Mouse (Mus musculus) kidney, embryonic 16.5 days (tissue): ENCODE results near the gene Asl. TPM values are rescaled to one million over a fixed set of nuclear protein-coding genes. Genes with fewer than 3 reads are reported as not detected.

ENCODE experiments used
- ATAC-seq: fragments of 200-750 bp; cut with Nextera tagmentation; 2 replicates; pipeline ENCODE4 v1.8.0; 2017; ENCODE audit warnings: moderate TSS enrichment; ENCODE audit not compliant: low FRiP score, low TSS enrichment
- H3K27ac ChIP-seq: fragments of 300-500 bp; sonication (generic); 2 replicates; pipeline ENCODE4 v1.5.1; 2014; ENCODE audit warnings: low read length
- H3K27me3 ChIP-seq: fragments of 300-500 bp; sonication (generic); 2 replicates; pipeline ENCODE4 v1.6.1; 2014; ENCODE audit warnings: low read length, control low read depth, mixed read lengths; ENCODE audit not compliant: insufficient read depth
- H3K36me3 ChIP-seq: fragments of 300-500 bp; sonication (generic); 2 replicates; pipeline ENCODE4 v1.6.1; 2014; ENCODE audit warnings: low read length, control low read depth, mixed read lengths; ENCODE audit not compliant: insufficient read depth
- H3K4me1 ChIP-seq: fragments of 300-500 bp; sonication (generic); 2 replicates; pipeline ENCODE4 v1.6.1; 2014; ENCODE audit warnings: low read length, control low read depth, mixed read lengths; ENCODE audit not compliant: insufficient read depth
- H3K4me2 ChIP-seq: fragments of 300-500 bp; sonication (generic); replicated peaks from 2 replicates; pipeline ENCODE4 v1.6.1; 2014; ENCODE audit warnings: low read depth, low read length
- H3K4me3 ChIP-seq: fragments of 300-500 bp; sonication (generic); 2 replicates; pipeline ENCODE4 v1.5.1; 2014; ENCODE audit warnings: mild to moderate bottlenecking, low read length
- H3K9ac ChIP-seq: fragments of 300-500 bp; sonication (generic); replicated peaks from 2 replicates; pipeline ENCODE4 v1.6.1; 2014; ENCODE audit warnings: low read length
- H3K9me3 ChIP-seq: fragments of 300-500 bp; sonication (generic); 2 replicates; pipeline ENCODE4 v1.6.1; 2016; ENCODE audit warnings: low read length, control low read depth
- WGBS: fragments of 180-500 bp; shearing (Covaris S2); extraction: QIAGEN DNeasy Blood & Tissue Kit; methylation state at CpG from one replicate; pipeline ENCODE4 v1.1.7; 2014; 5-methylcytosine and 5-hydroxymethylcytosine counted together
- polyA plus RNA-seq: library from polyadenylated mRNA; unstranded; fragments of >200 nt; fragmentation: Nextera tagmentation; extraction: Ambion mirVana; gene quantifications from 2 replicates; pipeline ENCODE4 v1.2.1, GENCODE M21; 2015

Asl gene
- polyA plus RNA-seq: 59.2 and 73.9 TPM in 2 replicates

DNA sequence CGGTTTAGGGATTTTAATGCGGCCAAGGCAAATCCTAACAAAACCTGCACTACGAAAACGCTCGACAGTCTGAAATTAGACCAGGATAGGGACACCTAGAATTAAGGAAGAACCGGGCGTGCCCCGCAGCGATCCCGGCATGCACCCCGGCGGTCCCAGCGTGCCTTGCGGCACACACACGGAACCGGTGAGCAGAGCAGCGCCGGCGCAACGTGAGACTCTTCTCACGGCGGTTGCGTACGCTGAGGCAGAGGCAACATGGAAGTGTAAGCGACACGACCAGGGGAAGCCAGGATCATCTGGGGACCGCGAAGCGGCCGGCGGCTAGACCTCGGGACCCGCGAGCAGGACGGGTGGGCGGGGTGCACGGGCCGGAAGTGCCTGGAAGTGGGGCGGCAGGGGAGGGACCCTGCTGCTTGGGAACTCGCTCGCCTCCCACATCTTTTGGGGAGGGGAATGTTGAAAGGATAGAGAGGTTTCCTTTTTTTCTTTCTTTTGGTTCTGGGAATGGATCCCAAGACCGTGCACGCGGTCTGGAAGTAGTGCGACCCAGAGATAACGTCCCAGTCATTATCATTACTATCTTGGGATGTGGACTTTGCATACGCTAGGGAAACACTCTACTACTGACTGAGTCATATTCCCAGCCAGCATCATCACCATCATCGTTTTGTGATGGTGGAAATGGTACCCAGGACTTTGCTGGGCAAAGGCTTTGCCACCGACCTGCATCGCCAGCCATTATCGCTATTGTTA lies at the start of gene Asl, which contains the start of gene Crcp:
TSS of gene Asl (minus strand) at position 106 of the 756 bp plus-strand sequence.
TSS of gene Crcp (plus strand) at position 149 of the 756 bp plus-strand sequence.
- 1% methylated on average over 51 of the region's 51 CpGs for WGBS

DNA sequence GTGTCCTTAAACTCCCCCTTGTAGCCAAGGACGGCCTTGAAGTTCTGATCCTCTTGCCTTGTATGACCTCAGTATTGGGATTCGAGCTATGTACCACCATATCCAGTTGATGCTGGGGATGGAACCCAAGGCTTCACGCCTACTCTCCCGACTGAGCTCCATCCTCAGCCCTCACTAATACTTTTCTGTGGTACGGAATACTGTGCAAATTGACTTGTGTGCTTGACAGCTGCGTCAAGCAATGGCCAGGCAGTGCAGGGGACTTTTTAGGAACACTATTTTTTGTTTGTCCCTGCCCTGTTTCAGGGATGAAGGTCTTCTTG lies 49.7 kb upstream of the Asl start:
- 41% methylated on average over 6 of the region's 6 CpGs for WGBS
- Histone ChIP-seq H3K4me3 (peak overlapping the region; percentile 78), H3K4me2 (peak overlapping the region; percentile 91), H3K36me3 (peaks cover 6% of the 10 kb centered on the region), H3K4me1 (peaks cover 12% of the 10 kb centered on the region; the same call in 1 of the 2 replicates), H3K9me3 (peaks cover 6% of the 10 kb centered on the region), H3K27me3 (no peaks in the 10 kb centered on the region), H3K9ac (peak overlapping the region; percentile 93), H3K27ac (peak overlapping the region; percentile 35; the same call in 1 of the 2 replicates)
- ATAC-seq: peak; percentile 29; the same call in 1 of the 2 replicates

More for the DNA sequence above, at the start of gene Asl, which contains the start of gene Crcp:
- ATAC-seq: peak; percentile 81
- Histone ChIP-seq H3K27ac (peak within 1 kb of the TSS; percentile 97), H3K27me3 (no peaks in the 10 kb centered on the region), H3K9me3 (no peaks in the 10 kb centered on the region), H3K4me2 (peak within 1 kb of the TSS; percentile 78), H3K9ac (peak within 1 kb of the TSS; percentile 78), H3K4me1 (peaks cover 10% of the 10 kb centered on the region), H3K36me3 (no peaks in the 10 kb centered on the region), H3K4me3 (peak within 1 kb of the TSS; percentile 73)

DNA sequence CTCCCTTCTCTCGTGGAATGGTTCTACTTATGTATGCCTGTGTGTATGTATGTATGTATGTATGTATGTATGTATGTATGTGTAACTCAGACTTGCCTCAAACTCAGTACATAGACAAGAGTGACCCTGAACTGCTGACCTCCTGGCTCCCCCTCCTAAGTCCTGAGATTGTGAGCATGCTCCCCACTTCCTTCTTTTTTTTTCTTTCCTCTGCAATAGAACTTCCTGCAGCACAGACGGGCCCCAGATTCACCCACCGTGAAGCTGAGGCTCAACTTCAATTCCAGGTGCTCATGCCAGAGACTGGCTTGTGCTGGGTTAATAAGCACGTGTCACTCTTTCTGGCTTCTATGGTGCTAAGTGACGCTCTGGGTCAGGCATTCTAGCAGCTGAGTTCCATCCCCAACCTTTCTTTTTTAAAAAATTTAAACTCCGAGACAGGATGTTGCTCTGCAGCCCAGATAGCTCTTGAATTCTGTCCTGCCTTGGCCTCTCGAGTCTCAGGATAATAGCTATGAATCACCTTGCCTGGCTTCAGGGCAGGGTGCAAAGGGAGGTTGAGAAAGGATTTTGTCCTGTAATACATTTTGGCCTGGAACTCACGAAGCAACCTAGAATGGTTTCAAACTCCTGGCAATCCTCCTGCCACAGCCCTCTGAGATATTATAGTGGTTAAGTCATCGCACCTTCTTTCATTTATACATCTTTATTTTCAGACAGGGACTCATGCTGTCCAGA lies 49.2 kb upstream of the Asl start:
- Histone ChIP-seq H3K27me3 (no peaks in the 10 kb centered on the region), H3K4me2 (no peak overlapping the region), H3K4me1 (peaks cover 12% of the 10 kb centered on the region; the same call in 1 of the 2 replicates), H3K9ac (no peak overlapping the region), H3K9me3 (peaks cover 6% of the 10 kb centered on the region), H3K4me3 (no peak overlapping the region), H3K27ac (no peak overlapping the region), H3K36me3 (peaks cover 6% of the 10 kb centered on the region)
- 63% methylated on average over 9 of the region's 9 CpGs for WGBS
- no peak for ATAC-seq

DNA sequence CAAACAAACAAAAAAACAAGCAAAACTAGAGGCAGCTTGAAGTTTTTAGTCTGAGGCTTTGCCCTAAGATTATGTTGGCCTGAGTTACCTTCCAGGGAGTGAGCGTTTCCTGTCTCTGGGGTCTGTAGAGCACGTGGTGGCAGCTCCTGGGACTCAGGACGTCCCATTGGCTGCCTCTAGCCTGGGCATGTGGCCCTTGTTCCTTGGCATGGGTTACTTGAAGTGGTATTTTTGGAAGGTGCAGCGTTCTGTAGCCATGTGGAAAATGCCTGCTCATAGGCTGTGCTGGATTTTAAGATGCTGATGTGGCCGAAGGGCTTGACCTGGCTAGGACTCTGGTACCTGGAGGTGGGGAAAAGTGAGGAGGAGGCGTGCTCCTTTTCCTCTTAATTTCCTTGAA lies 47.3 kb upstream of the Asl start:
- Histone ChIP-seq H3K4me1 (peaks cover 12% of the 10 kb centered on the region; the same call in 1 of the 2 replicates), H3K27me3 (no peaks in the 10 kb centered on the region), H3K9ac (no peak overlapping the region), H3K27ac (no peak overlapping the region), H3K4me3 (no peak overlapping the region), H3K4me2 (no peak overlapping the region), H3K9me3 (peaks cover 4% of the 10 kb centered on the region), H3K36me3 (peaks cover 3% of the 10 kb centered on the region)
- no peak for ATAC-seq
- WGBS: 60% methylated on average over 6 of the region's 6 CpGs

DNA sequence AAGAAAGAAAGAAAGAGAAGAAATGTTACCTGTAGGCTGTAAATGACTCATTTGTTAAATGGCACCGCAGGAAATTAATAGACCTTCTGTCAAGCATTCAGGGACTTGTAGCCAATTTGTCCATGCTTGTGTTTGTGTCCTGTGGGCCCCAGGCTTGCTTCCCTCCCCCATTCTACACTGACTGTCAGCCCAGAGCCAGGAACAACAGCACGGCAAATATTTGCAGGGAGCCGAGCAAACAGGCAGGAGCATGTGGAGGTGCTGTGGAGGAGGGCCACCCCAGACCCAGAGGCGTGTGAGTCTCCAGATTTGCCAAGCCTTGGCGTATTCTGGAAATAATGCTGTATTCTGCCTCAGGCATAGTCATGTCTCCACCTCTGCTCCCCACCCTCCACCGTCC lies 45.4 kb upstream of the Asl start:
- ATAC-seq: no peak
- Histone ChIP-seq H3K4me1 (peaks cover 4% of the 10 kb centered on the region; the same call in 1 of the 2 replicates), H3K4me2 (no peak overlapping the region), H3K36me3 (no peaks in the 10 kb centered on the region), H3K9me3 (no peaks in the 10 kb centered on the region), H3K4me3 (no peak overlapping the region), H3K9ac (no peak overlapping the region), H3K27ac (no peak overlapping the region), H3K27me3 (no peaks in the 10 kb centered on the region)
- WGBS: 66% methylated on average over 6 of the region's 6 CpGs

DNA sequence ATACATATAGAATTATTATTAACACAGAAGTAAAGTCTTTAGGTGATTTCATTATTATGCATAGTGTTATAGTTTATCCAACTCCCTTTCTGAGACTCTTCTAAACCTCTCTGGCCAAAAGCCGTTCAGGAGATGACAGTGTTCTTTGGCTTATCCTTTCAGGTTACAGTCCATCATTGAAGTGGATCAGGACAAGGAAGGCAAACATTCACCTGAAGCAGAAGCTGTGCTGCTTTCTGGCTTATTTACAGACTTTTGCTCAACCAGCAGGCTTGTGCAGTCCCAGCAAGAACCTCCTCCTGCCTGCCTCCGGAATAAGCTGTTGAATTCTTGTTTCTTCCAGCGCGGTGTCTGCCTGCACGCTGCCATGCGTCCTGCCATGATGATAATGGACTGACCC lies 44.0 kb upstream of the Asl start, which contains the start of gene Tpst1:
TSS of gene Tpst1 (plus strand) at position 301 of the 400 bp plus-strand sequence.
- H3K9ac ChIP-seq: no peak within 1 kb of the TSS
- H3K4me3 ChIP-seq: no peak within 1 kb of the TSS
- H3K27me3 ChIP-seq: no peaks in the 10 kb centered on the region
- H3K9me3 ChIP-seq: no peaks in the 10 kb centered on the region
- H3K36me3 ChIP-seq: no peaks in the 10 kb centered on the region
- H3K27ac ChIP-seq: no peak within 1 kb of the TSS
- ATAC-seq: no peak
- WGBS: 93% methylated on average over 6 of the region's 6 CpGs
- no peaks in the 10 kb centered on the region for H3K4me1 ChIP-seq
- H3K4me2 ChIP-seq: no peak within 1 kb of the TSS

DNA sequence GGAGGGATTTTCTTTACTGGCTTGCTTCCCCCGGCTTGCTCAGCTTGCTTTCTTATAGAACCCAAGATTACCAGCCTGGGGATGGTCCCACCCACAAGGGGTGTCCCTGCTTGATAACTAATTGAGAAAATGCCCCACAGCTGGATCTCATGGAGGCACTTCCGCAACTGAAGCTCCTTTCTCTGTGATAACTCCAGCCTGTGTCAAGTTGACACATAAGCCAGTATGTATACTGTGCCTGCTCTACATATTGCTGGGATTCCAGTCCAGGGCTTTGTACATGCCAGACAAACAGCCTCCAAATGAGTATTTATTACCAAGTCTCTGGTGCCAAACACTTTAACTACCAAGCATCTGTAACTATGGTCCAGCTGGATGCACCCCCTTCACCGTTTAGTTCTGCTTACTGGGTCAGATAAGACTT lies 38.8 kb upstream of the Asl start:
- WGBS: 60% methylated on average over 3 of the region's 3 CpGs
- no peaks in the 10 kb centered on the region for H3K36me3 ChIP-seq
- ATAC-seq: 0 out of 2 replicates have a peak, but pooled peaks have one; percentile 27
- H3K9me3 ChIP-seq: no peaks in the 10 kb centered on the region
- H3K27ac ChIP-seq: no peak overlapping the region
- H3K4me1 ChIP-seq: no peaks in the 10 kb centered on the region
- H3K4me3 ChIP-seq: no peak overlapping the region
- H3K27me3 ChIP-seq: no peaks in the 10 kb centered on the region
- no peak overlapping the region for H3K9ac ChIP-seq
- H3K4me2 ChIP-seq: no peak overlapping the region

DNA sequence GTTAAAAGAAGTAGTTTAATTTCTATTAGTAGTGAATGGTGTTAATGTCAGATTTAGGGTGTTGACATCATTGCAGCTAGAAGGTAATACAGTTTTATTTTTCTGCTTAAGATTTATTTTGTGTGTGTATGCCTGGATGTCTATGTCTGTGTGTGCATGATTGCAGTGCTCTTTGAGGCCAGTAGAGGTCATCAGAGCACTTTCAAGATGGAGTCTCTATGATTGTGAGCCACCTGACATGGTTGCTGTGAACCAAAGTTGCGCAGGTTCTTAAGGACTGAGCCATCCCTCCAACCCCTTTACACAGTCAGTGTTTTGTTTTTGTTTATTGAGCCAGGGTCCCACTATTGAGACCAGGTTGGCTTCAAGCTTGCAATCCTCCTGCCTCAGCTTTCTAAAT lies 36.5 kb upstream of the Asl start:
- Histone ChIP-seq H3K36me3 (0 out of 2 replicates have a peak, but pooled peaks cover 4% of the 10 kb centered on the region), H3K9ac (no peak overlapping the region), H3K4me2 (no peak overlapping the region), H3K4me1 (no peaks in the 10 kb centered on the region; the same call in 1 of the 2 replicates), H3K27ac (no peak overlapping the region), H3K27me3 (no peaks in the 10 kb centered on the region), H3K4me3 (no peak overlapping the region), H3K9me3 (no peaks in the 10 kb centered on the region)
- ATAC-seq: no peak
- 91% methylated on average over 1 of the region's 1 CpGs for WGBS

DNA sequence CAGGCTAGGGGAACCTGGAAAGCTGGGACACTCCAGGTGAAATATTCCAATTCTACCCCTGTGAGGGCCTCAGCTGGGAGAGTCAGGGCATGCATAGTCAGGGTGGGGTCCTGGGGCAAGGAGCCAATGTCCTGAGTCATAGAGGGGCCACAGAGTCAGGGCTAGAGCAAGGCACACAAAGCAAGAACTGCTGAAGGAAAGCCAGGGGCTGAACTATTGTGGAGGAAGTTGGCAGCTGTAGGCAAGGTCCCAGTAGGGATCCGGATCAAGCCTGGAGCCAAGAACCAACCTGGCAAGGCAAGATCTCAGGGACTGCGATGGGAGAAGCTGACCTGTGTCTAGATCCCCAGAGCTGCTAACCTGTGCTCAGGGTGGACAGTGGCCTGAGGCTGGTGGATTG lies 34.7 kb upstream of the Asl start:
- no peak for ATAC-seq
- Histone ChIP-seq H3K9me3 (no peaks in the 10 kb centered on the region), H3K4me2 (no peak overlapping the region), H3K27me3 (no peaks in the 10 kb centered on the region), H3K27ac (no peak overlapping the region), H3K4me1 (peaks cover 6% of the 10 kb centered on the region), H3K36me3 (0 out of 2 replicates have a peak, but pooled peaks cover 15% of the 10 kb centered on the region), H3K9ac (no peak overlapping the region), H3K4me3 (no peak overlapping the region)
- WGBS: 81% methylated on average over 2 of the region's 2 CpGs
